Mouse (Mus musculus) ovary, adult 2 months (tissue): ENCODE data around the gene Prkn. TPM values are rescaled to one million over a fixed set of nuclear protein-coding genes. Genes with fewer than 3 reads are reported as not detected.

Experiments used
- polyA plus RNA-seq: library from polyadenylated mRNA; depleted of rRNA; stranded (reverse); fragments of >200 nt; gene quantifications from 2 replicates; pipeline ENCODE4 v1.2.3, GENCODE M21; 2012; rRNA removed

Gene Prkn
- polyA plus RNA-seq = 2.3 and 4.3 TPM in 2 replicates

GRCm38 (mm10) chr17:10840148-10840707 is at the start of gene Prkn, which contains the start of gene Pacrg:
Prkn (plus strand) TSS chr17:10840384.
Pacrg (minus strand) TSS chr17:10840311.

Other genes starting within 250 kb of the Prkn start
- gene Pacrg, start 73 bp upstream of the Prkn start, polyA plus RNA-seq = 1.7 and 1.8 TPM in 2 replicates